16 mouse cellular contexts compared by ENCODE assay signal in genomic region chr6:99100331-99100730, GRCm38 (mm10).
DNase-seq lines count a peak whose midpoint lies in the region; ATAC-seq and TF ChIP-seq lines count a peak whose summit lies in the region.
"Had no signal": no experiment of that assay in that cellular context is flagged by ENCODE, and none has a peak within 500 bp of the region (broad histone marks: within the 10 kb centered on the region; RNA-seq: fewer than 3 reads in every experiment).

No protein-coding gene starts in this region.

- H3K9ac ChIP-seq in heart, embryonic 11.5 days (ENCODE audit: low read depth, low read length) = no peak overlapping the region
- H3K9ac ChIP-seq in heart, adult 2 months (ENCODE audit: low read depth, low read length) = no peak overlapping the region
- H3K9ac ChIP-seq in lung, postnatal 0 days (replicated peaks; ENCODE audit: low read depth) = no peak overlapping the region
- H3K9ac ChIP-seq: forebrain, embryonic 13.5 days; hindbrain, embryonic 12.5 days; midbrain, embryonic 12.5 days had no signal

- intact Hi-C loops in heart, adult 2 months (cut with DNase I) = no loop called here

- no peak for TF ChIP-seq EP300 in heart, adult 2 months (IDR thresholded peaks at IDR 0.05; ENCODE audit: insufficient read depth, low read depth, low read length)
- peak; percentile 47 for TF ChIP-seq EP300 in lung, postnatal 0 days (IDR thresholded peaks at IDR 0.05)

- no peaks in the 10 kb centered on the region for H3K79me2 ChIP-seq in heart, adult 2 months (replicated peaks; ENCODE audit: control insufficient read depth, insufficient read depth, low read length)

- no peaks in the 10 kb centered on the region for H3K27me3 ChIP-seq in heart, embryonic 11.5 days (ENCODE audit: control insufficient read depth, insufficient read depth, low read length)
- no peaks in the 10 kb centered on the region for H3K27me3 ChIP-seq in heart, adult 2 months (ENCODE audit: control insufficient read depth, insufficient read depth, low read length)
- no peaks in the 10 kb centered on the region for H3K27me3 ChIP-seq in kidney, adult 2 months (replicated peaks; ENCODE audit: control insufficient read depth, insufficient read depth, low read length)
- H3K27me3 ChIP-seq in lung, postnatal 0 days (replicated peaks; ENCODE audit: insufficient read depth, low read length) = no peaks in the 10 kb centered on the region
- H3K27me3 ChIP-seq: forebrain, embryonic 13.5 days; hindbrain, embryonic 12.5 days; midbrain, embryonic 12.5 days had no signal

- WGBS in heart, embryonic 11.5 days (ENCODE audit: insufficient replicate concordance) = 33% methylated on average over 5 of the region's 5 CpGs
- 68% methylated on average over 5 of the region's 5 CpGs for WGBS in heart, adult 2 months
- 64% methylated on average over 5 of the region's 5 CpGs for WGBS in kidney, adult 2 months
- 44% methylated on average over 5 of the region's 5 CpGs for WGBS in lung, postnatal 0 days

- peaks cover 47% of the 10 kb centered on the region for H3K4me1 ChIP-seq in heart, embryonic 11.5 days (ENCODE audit: control insufficient read depth, insufficient read depth, low read length)
- peaks cover 1% of the 10 kb centered on the region for H3K4me1 ChIP-seq in heart, adult 2 months (ENCODE audit: control insufficient read depth, insufficient read depth, low read length)
- H3K4me1 ChIP-seq in kidney, adult 2 months (ENCODE audit: control insufficient read depth, insufficient read depth, low read length) = peaks cover 6% of the 10 kb centered on the region
- H3K4me1 ChIP-seq in lung, postnatal 0 days (ENCODE audit: insufficient read depth, low read depth, low read length) = peaks cover 17% of the 10 kb centered on the region; the same call in 1 of the 2 replicates

- H3K4me3 ChIP-seq in heart, embryonic 11.5 days (ENCODE audit: low read depth, low read length) = no peak overlapping the region
- no peak overlapping the region for H3K4me3 ChIP-seq in heart, adult 2 months
- H3K4me3 ChIP-seq in kidney, adult 2 months (ENCODE audit: insufficient read depth, low read depth, low read length) = no peak overlapping the region
- H3K4me3 ChIP-seq in lung, postnatal 0 days (ENCODE audit: low read depth, low read length) = no peak overlapping the region
- H3K4me3 ChIP-seq: forebrain, embryonic 13.5 days; hindbrain, embryonic 12.5 days; midbrain, embryonic 12.5 days had no signal

- H3K27ac ChIP-seq in heart, embryonic 11.5 days (ENCODE audit: low read depth, low read length) = peak overlapping the region; percentile 13; the same call in 1 of the 2 replicates
- H3K27ac ChIP-seq in heart, adult 2 months = no peak overlapping the region; the same call in 1 of the 2 replicates
- peak overlapping the region; percentile 27; the same call in 1 of the 2 replicates for H3K27ac ChIP-seq in kidney, adult 2 months (ENCODE audit: insufficient read depth, low read depth, low read length)
- H3K27ac ChIP-seq in lung, postnatal 0 days (ENCODE audit: low read length) = peak overlapping the region; percentile 12; the same call in 1 of the 2 replicates
- H3K27ac ChIP-seq: forebrain, embryonic 13.5 days; hindbrain, embryonic 12.5 days; midbrain, embryonic 12.5 days had no signal

- TF ChIP-seq POLR2A in heart, adult 2 months (IDR thresholded peaks at IDR 0.05; ENCODE audit: insufficient read depth, low read depth, low read length) = no peak
- TF ChIP-seq POLR2A in kidney, adult 2 months (IDR thresholded peaks at IDR 0.05; ENCODE audit: low read depth, low read length) = no peak

- no peaks in the 10 kb centered on the region for H3K36me3 ChIP-seq in heart, embryonic 11.5 days (ENCODE audit: control insufficient read depth, insufficient read depth, low read length)
- no peaks in the 10 kb centered on the region for H3K36me3 ChIP-seq in heart, adult 2 months (ENCODE audit: control insufficient read depth, insufficient read depth, low read length)
- no peaks in the 10 kb centered on the region for H3K36me3 ChIP-seq in kidney, adult 2 months (ENCODE audit: control insufficient read depth, insufficient read depth, low read length)
- no peaks in the 10 kb centered on the region for H3K36me3 ChIP-seq in lung, postnatal 0 days (ENCODE audit: insufficient read depth, low read length)
- H3K36me3 ChIP-seq: hindbrain, embryonic 12.5 days; midbrain, embryonic 12.5 days had no signal

- no peak overlapping the region for H3K4me2 ChIP-seq in heart, embryonic 11.5 days
- H3K4me2 ChIP-seq in lung, postnatal 0 days (replicated peaks; ENCODE audit: low read depth, low read length) = no peak overlapping the region
- H3K4me2 ChIP-seq: forebrain, embryonic 13.5 days; hindbrain, embryonic 12.5 days; midbrain, embryonic 12.5 days had no signal

- ATAC-seq in heart, embryonic 11.5 days (replicated peaks; ENCODE audit: insufficient number of reproducible peaks, low FRiP score, low TSS enrichment) = no peak
- peak; percentile 41; the same call in 1 of the 2 replicates for ATAC-seq in lung, postnatal 0 days
- ATAC-seq: forebrain, embryonic 13.5 days had no signal

- DNase-seq in heart, adult 2 months = no peak
- DNase-seq in kidney, adult 2 months = no peak
- DNase-seq in kidney, adult 11 months = no peak
- peak; percentile 40 for DNase-seq in lung, postnatal 0 days (ENCODE audit: low spot score)
- DNase-seq in lung, postnatal 4 days = no peak
- DNase-seq in induced T-regulatory cell, adult 2 months (ENCODE audit: low read depth) = peak; percentile 22
- DNase-seq in spleen, postnatal 14 days (ENCODE audit: low spot score in 2 of 2) = no peak
- DNase-seq: B cell, adult 2 months; cerebellum, adult 9-10 months; left cerebral cortex, postnatal 4 days; right cerebral cortex, postnatal 4 days; thymus, postnatal 36 days had no signal

- TF ChIP-seq CTCF in heart, adult 2 months (IDR thresholded peaks at IDR 0.05) = no peak
- TF ChIP-seq CTCF in kidney, adult 2 months (conservative IDR thresholded peaks at IDR 0.05; ENCODE audit: insufficient read depth, insufficient read length, low read depth, low read length) = no peak
- no peak for TF ChIP-seq CTCF in lung, postnatal 0 days (IDR thresholded peaks at IDR 0.05)

- H3K9me3 ChIP-seq in heart, embryonic 11.5 days (replicated peaks; ENCODE audit: control insufficient read depth, low read length) = no peaks in the 10 kb centered on the region
- no peaks in the 10 kb centered on the region for H3K9me3 ChIP-seq in lung, postnatal 0 days (ENCODE audit: low read length)
- H3K9me3 ChIP-seq: forebrain, embryonic 13.5 days; hindbrain, embryonic 12.5 days; midbrain, embryonic 12.5 days had no signal

Comparison
In these comparisons a context has a peak if more than half of its experiments do, and no peak if none do; other contexts are left out.
1. DNase-seq: peak in lung, postnatal 0 days (single experiment) and induced T-regulatory cell, adult 2 months (single experiment); none in heart, adult 2 months (0 of 2), kidney, adult 2 months (single experiment), kidney, adult 11 months (single experiment), lung, postnatal 4 days (0 of 2) and spleen, postnatal 14 days (0 of 2).